Mouse (Mus musculus): ENCODE data around the gene Phpt1. TPM values are rescaled to one million over a fixed set of nuclear protein-coding genes. Genes with fewer than 3 reads are reported as not detected.

The Phpt1 gene
- polyA plus RNA-seq, 1 experiment from 2014 or later = 197 TPM

DNA sequence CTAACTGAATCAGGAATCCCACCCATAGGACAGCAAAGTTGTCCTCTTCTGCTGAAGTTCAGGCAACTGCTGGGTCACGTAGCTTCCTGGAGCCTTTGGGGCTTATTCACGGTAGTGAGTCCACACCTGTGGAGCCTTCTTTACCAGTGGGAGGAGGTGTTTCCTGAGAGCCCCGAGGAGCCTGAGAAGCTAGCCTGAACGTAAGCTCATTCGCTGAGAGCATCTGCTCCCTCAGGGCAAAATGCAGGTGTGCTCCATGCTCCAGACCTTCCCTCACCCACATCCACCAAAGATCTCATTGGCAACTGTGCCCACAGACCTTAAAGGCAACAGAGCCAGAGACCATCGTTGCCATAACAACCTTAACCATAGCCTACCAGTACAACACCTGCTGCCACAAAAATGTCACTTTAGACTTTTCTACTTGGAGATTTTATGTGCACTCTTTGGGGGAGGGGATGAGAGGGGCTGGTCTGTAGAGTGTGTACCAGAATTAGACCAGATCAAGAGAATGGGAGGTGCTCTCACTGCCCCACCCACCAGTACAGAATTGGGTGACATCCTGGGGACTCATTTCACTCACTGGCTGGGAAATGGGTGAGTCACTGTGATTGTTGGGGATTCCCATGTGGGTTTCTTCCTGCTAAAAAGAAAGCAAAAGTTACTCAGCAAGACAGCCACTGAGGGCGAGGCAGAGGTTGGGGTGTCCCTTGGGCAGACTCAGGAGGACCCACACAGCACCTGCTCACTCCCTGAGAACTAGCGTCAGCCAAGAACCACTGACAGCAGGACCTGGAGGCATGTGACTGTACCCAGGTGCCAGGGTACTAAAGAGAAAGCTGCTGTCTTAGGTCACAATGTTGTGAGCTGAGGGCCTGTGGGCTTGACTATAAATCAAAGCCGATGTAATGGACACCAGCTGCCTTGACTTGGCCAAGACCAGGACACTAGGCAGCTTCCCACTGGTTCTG is 25.7 kb downstream of the Phpt1 start:
- 0 out of 2 replicates have a peak, but pooled peaks cover 9% of the 10 kb centered on the region for H3K4me1 ChIP-seq (ENCODE audit: insufficient read depth)
- H3K4me3 ChIP-seq (ENCODE audit: low read depth, low read length) = no peak overlapping the region
- DNase-seq (no peak), ATAC-seq (ENCODE audit: insufficient read depth) (no peak)
- 65% methylated on average over 9 of the region's 9 CpGs for WGBS
- H3K9ac ChIP-seq = no peak overlapping the region
- no peaks in the 10 kb centered on the region for H3K9me3 ChIP-seq (ENCODE audit: low read depth, low read length)
- H3K27me3 ChIP-seq (ENCODE audit: insufficient read depth, low read length) = no peaks in the 10 kb centered on the region
- H3K36me3 ChIP-seq (ENCODE audit: insufficient read depth) = 0 out of 2 replicates have a peak, but pooled peaks cover 6% of the 10 kb centered on the region
- no peak overlapping the region for H3K27ac ChIP-seq (ENCODE audit: low read depth)
- TF ChIP-seq CTCF (IDR thresholded peaks at IDR 0.05; ENCODE audit: low read depth) = no peak
- no peak overlapping the region for H3K4me2 ChIP-seq

DNA sequence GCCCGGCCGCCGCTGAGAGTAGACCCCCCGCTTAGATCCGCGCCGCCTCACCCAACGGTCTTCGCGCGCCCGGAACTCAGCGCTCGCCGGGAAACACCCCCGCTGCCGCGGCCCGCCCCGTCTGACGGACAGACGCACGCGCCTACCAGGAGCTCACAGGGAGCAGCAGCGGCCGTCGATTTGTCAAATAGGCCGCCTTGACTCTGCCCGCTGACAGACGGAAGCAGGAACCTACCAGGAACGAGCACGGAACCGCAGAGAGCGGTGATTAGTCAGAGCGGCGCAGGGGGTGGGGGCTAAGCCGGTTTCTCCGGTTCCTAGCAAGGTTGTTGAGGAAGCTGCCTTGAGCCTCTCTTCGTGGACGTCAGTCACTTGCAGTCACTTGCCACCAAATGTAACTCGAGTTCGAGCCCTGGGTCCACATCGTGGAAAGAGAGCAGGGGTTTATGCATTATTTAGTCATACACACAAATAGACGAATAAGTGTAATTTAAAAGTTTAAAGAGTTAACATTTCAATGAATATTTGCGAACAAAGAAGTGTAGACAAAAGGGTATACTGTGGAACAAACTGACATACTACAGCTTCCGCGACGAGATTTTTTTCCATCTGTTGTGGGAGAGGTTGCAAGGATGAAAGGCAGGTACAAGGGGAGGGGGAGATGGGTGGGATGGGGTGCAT is 28.1 kb downstream of the Phpt1 start, which contains the start of gene Traf2:
TSS of gene Traf2 (minus strand) at position 130 of the 681 bp plus-strand sequence.
- DNase-seq (peak; percentile 99), ATAC-seq (ENCODE audit: insufficient read depth) (peak; percentile 100)
- Histone ChIP-seq H3K36me3 (ENCODE audit: insufficient read depth) (0 out of 2 replicates have a peak, but pooled peaks cover 6% of the 10 kb centered on the region), H3K4me3 (ENCODE audit: low read depth, low read length) (peak within 1 kb of the TSS; percentile 72), H3K9ac (peak within 1 kb of the TSS; percentile 74), H3K4me2 (peak within 1 kb of the TSS; percentile 88), H3K9me3 (ENCODE audit: low read depth, low read length) (no peaks in the 10 kb centered on the region), H3K27ac (ENCODE audit: low read depth) (peak within 1 kb of the TSS; percentile 70; the same call in 1 of the 2 replicates), H3K4me1 (ENCODE audit: insufficient read depth) (0 out of 2 replicates have a peak, but pooled peaks cover 9% of the 10 kb centered on the region), H3K27me3 (ENCODE audit: insufficient read depth, low read length) (no peaks in the 10 kb centered on the region)
- no peak for TF ChIP-seq CTCF (IDR thresholded peaks at IDR 0.05; ENCODE audit: low read depth)
- WGBS = 3% methylated on average over 48 of the region's 48 CpGs

DNA sequence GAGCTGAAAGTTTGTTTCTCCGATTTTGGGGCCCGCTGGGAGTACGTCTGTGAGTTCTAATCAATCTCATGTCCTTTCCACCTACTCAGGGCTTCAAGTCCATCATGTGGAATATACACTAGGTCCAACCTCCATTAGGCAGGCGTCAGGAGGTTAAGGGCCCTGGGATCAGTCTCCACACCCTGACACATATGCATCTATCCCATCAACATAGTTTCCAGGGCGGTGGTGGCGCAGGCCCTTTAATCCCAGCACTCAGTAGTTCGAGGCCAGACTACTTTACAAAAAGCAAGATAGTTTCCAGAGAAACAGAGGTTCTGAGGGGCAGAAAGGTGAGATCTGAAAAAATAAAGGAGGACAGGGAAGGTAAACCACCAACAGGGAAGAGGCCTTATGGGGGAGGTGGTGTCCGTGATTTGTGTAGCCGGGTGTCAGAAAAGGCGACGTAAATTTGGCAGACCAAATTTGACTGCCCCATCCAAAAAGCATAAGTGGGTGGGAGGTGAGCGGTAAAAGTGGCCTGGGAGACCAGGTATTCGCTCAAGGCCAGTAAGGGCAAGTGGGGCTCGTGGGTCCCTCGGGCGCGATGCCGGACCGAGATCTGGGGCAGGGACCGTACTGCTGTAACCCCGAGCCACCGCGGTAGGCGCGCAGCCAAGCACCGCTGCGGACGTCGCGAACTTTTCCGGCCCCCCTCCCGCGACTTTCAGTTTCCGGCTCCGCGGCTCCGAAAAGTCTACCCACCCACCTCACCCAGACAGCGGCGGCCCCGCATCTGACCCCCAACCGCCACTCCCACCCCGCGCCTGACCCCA is 28.8 kb downstream of the Phpt1 start:
- no peaks in the 10 kb centered on the region for H3K9me3 ChIP-seq (ENCODE audit: low read depth, low read length)
- DNase-seq (no peak), ATAC-seq (ENCODE audit: insufficient read depth) (peak; percentile 82)
- 0 out of 2 replicates have a peak, but pooled peaks cover 9% of the 10 kb centered on the region for H3K4me1 ChIP-seq (ENCODE audit: insufficient read depth)
- H3K27me3 ChIP-seq (ENCODE audit: insufficient read depth, low read length) = no peaks in the 10 kb centered on the region
- H3K4me2 ChIP-seq = peak overlapping the region; percentile 88
- peak overlapping the region; percentile 74 for H3K9ac ChIP-seq
- peak overlapping the region; percentile 70; the same call in 1 of the 2 replicates for H3K27ac ChIP-seq (ENCODE audit: low read depth)
- WGBS = 6% methylated on average over 35 of the region's 43 CpGs
- H3K36me3 ChIP-seq (ENCODE audit: insufficient read depth) = 0 out of 2 replicates have a peak, but pooled peaks cover 6% of the 10 kb centered on the region
- no peak for TF ChIP-seq CTCF (IDR thresholded peaks at IDR 0.05; ENCODE audit: low read depth)
- peak overlapping the region; percentile 72 for H3K4me3 ChIP-seq (ENCODE audit: low read depth, low read length)

DNA sequence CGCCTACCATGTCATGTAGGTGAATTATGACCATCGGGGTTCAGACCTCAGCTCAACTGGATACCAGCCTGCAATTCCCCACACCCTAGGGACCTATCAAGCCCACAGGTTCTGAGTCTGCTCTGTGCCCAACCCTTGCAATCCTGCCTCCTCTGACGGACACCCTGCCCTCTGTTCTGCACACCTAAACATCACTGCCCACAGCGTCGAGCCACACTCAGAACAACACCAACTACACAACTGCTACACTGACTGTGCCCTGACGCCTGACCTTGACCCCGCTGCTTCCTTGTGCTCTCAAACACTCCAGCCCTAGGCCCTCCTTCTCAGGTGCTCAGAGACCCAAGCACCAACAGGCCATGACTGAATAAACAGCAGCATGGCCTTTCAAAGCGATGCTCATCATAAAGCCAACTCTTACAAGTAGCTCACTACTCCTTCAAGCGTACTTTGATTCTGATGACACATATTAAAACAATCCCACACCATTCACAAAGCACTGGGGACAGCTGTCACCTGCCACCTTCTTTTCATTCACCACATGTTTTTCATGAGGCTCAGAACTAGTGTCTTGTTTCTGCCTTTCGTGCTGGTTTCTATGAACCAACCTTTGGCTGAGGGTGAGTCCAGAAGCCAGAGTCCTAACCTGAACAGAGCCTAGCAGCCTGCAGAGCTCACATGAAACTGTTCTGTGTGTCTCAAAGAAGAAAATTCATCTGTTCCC is 33.2 kb downstream of the Phpt1 start:
- H3K9me3 ChIP-seq (ENCODE audit: low read depth, low read length) = no peaks in the 10 kb centered on the region
- H3K4me1 ChIP-seq (ENCODE audit: insufficient read depth) = 0 out of 2 replicates have a peak, but pooled peaks cover 9% of the 10 kb centered on the region
- H3K9ac ChIP-seq = no peak overlapping the region
- ATAC-seq (ENCODE audit: insufficient read depth) (no peak), DNase-seq (no peak)
- H3K27me3 ChIP-seq (ENCODE audit: insufficient read depth, low read length) = no peaks in the 10 kb centered on the region
- H3K4me3 ChIP-seq (ENCODE audit: low read depth, low read length) = no peak overlapping the region
- H3K27ac ChIP-seq (ENCODE audit: low read depth) = no peak overlapping the region
- H3K4me2 ChIP-seq = no peak overlapping the region
- no peak for TF ChIP-seq CTCF (IDR thresholded peaks at IDR 0.05; ENCODE audit: low read depth)
- H3K36me3 ChIP-seq (ENCODE audit: insufficient read depth) = peaks cover 28% of the 10 kb centered on the region
- 65% methylated on average over 10 of the region's 10 CpGs for WGBS

DNA sequence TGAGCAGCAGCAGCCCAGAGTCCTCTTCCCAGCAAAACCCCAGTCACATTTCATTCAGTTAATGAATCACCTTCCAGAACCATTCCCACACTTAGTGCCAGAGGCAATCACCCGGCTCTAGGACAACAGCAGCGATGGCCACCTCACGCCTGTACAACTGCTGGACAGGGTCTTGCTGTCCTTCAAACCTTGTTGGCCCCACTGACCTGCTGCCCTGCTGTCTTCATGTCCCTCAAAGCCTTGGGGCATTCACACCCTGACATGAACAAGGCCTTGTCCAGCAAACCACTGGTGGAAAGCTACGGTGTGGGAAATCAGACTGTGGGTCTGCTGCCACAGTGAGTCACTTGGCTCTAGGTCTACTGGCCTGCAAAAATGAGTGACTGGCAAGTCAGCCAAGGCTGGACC is 34.5 kb downstream of the Phpt1 start:
- Histone ChIP-seq H3K36me3 (ENCODE audit: insufficient read depth) (peaks cover 41% of the 10 kb centered on the region), H3K9me3 (ENCODE audit: low read depth, low read length) (no peaks in the 10 kb centered on the region), H3K4me3 (ENCODE audit: low read depth, low read length) (no peak overlapping the region), H3K27me3 (ENCODE audit: insufficient read depth, low read length) (no peaks in the 10 kb centered on the region), H3K4me1 (ENCODE audit: insufficient read depth) (0 out of 2 replicates have a peak, but pooled peaks cover 2% of the 10 kb centered on the region), H3K4me2 (no peak overlapping the region), H3K27ac (ENCODE audit: low read depth) (no peak overlapping the region), H3K9ac (no peak overlapping the region)
- TF ChIP-seq CTCF (IDR thresholded peaks at IDR 0.05; ENCODE audit: low read depth) = no peak
- ATAC-seq (ENCODE audit: insufficient read depth) = no peak
- DNase-seq = no peak
- 91% methylated on average over 4 of the region's 4 CpGs for WGBS

DNA sequence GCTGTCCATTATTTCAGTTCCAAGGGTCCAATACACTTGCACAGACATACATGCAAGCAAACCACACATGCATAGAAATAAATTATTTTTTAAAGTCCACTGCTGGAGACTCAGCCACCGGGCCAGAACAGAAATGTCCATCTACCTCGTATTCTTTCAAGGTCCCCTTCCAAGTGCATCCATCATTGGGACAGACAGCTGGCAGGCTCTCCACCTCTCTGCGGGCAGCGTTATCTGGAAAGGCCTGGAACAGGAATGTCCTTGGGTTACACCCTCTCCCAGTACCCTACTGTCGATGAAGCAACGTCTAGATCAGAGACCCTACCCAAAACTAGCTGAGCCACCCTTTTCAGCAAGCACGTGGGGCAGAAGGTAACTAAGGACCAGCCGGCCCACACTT is 38.5 kb downstream of the Phpt1 start:
- no peak for DNase-seq

More for the DNA sequence above, 38.5 kb downstream of the Phpt1 start:
- H3K9ac ChIP-seq = no peak overlapping the region
- no peak overlapping the region for H3K4me2 ChIP-seq
- no peaks in the 10 kb centered on the region for H3K9me3 ChIP-seq (ENCODE audit: low read depth, low read length)
- ATAC-seq (ENCODE audit: insufficient read depth) = no peak
- H3K27me3 ChIP-seq (ENCODE audit: insufficient read depth, low read length) = no peaks in the 10 kb centered on the region
- no peak overlapping the region for H3K27ac ChIP-seq (ENCODE audit: low read depth)
- peaks cover 61% of the 10 kb centered on the region for H3K36me3 ChIP-seq (ENCODE audit: insufficient read depth)
- no peak overlapping the region for H3K4me3 ChIP-seq (ENCODE audit: low read depth, low read length)
- H3K4me1 ChIP-seq (ENCODE audit: insufficient read depth) = no peaks in the 10 kb centered on the region
- 79% methylated on average over 8 of the region's 8 CpGs for WGBS
- TF ChIP-seq CTCF (IDR thresholded peaks at IDR 0.05; ENCODE audit: low read depth) = no peak
